ENCODE assay signal across 9 mouse cellular contexts in genomic region chr9:69948964-69949363, GRCm38 (mm10). TPM values are rescaled to one million over a fixed set of nuclear protein-coding genes. Genes with fewer than 3 reads are reported as not detected.
A peak's percentile ranks its signal among the peaks of the same experiment; 100 is the strongest.
DNase-seq lines count a peak whose midpoint lies in the region; TF ChIP-seq lines count a peak whose summit lies in the region.
"Had no signal": no experiment of that assay in that cellular context is flagged by ENCODE, and none has a peak within 500 bp of the region (broad histone marks: within the 10 kb centered on the region; RNA-seq: fewer than 3 reads in every experiment).

No protein-coding gene starts in this region.

- no peak overlapping the region for H3K9ac ChIP-seq in MEL (ENCODE audit: control insufficient read depth, low read depth, low read length, poor library complexity, severe bottlenecking)
- H3K9ac ChIP-seq: hindbrain, embryonic 15.5 days had no signal

- intact Hi-C loops in left cerebral cortex, postnatal 4 days (cut with DNase I): no loop called here
- intact Hi-C loops in heart, postnatal 14 days (cut with DNase I): loop anchor here (1.0 kb wide), 1 partner anchor 38 kb away; no protein-coding TSS in a partner anchor

- no peak; the same call in 1 of the 2 replicates for TF ChIP-seq RAD21 in MEL (IDR thresholded peaks at IDR 0.05; ENCODE audit: low read depth, low read length)

- H3K4me1 ChIP-seq in MEL (ENCODE audit: control insufficient read depth in 1 of 2, insufficient read depth in 2 of 2, low read length in 2 of 2): no peaks in the 10 kb centered on the region
- H3K4me1 ChIP-seq: hindbrain, embryonic 15.5 days had no signal

- H3K9me3 ChIP-seq in MEL (replicated peaks; ENCODE audit: insufficient read depth, low read length): no peaks in the 10 kb centered on the region
- H3K9me3 ChIP-seq: hindbrain, embryonic 15.5 days had no signal

- no peak overlapping the region for H3K4me3 ChIP-seq in MEL (ENCODE audit: control insufficient read depth in 1 of 2, insufficient read depth in 1 of 2, low read depth in 2 of 2, low read length in 2 of 2)
- H3K4me3 ChIP-seq: hindbrain, embryonic 15.5 days had no signal

- H3K27ac ChIP-seq in MEL (ENCODE audit: control insufficient read depth, low read depth, low read length): no peak overlapping the region
- H3K27ac ChIP-seq: hindbrain, embryonic 15.5 days had no signal

- peak; percentile 27 for DNase-seq in left cerebral cortex, postnatal 4 days
- DNase-seq in left cerebral cortex, adult 11 months (ENCODE audit: low spot score): no peak
- peak; percentile 10 for DNase-seq in MEL (ENCODE audit: low read depth, low spot score)
- DNase-seq in c-Kit-positive CD71-negative TER-119-negative erythroid progenitor cells, embryonic 14.5 days (ENCODE audit: low read depth): peak; percentile 35
- peak; percentile 69 to 78 for DNase-seq in heart, postnatal 14 days
- peak; percentile 56 for DNase-seq in lung, postnatal 36 days
- DNase-seq in splenic B cell, adult 2 months (ENCODE audit: low read depth, low spot score): peak; percentile 85
- no peak for DNase-seq in cerebellum, adult 11 months

- no peak for TF ChIP-seq POLR2A in MEL (IDR thresholded peaks at IDR 0.05; ENCODE audit: control insufficient read depth in 1 of 2, insufficient read depth in 1 of 2, low read depth in 1 of 2, low read length in 2 of 2, poor library complexity in 1 of 2)

- no peaks in the 10 kb centered on the region for H3K79me2 ChIP-seq in MEL (ENCODE audit: control insufficient read depth, insufficient read depth, low read length, poor library complexity)

- no peak for TF ChIP-seq EP300 in MEL (IDR thresholded peaks at IDR 0.05; ENCODE audit: low read depth in 1 of 2, low read length in 2 of 2)

- TF ChIP-seq CTCF in MEL (IDR thresholded peaks at IDR 0.05 in 2 of 3, conservative IDR thresholded peaks at IDR 0.05 in 1 of 3; ENCODE audit: control insufficient read depth in 1 of 3, insufficient read depth in 1 of 3, low read depth in 2 of 3, low read length in 3 of 3, poor library complexity in 1 of 3, severe bottlenecking in 1 of 3): peak; percentile 11 to 38 (median 35); a peak in 4 of 6 replicates

- H3K27me3 ChIP-seq in MEL (ENCODE audit: control insufficient read depth in 1 of 2, insufficient read depth in 2 of 2, low read length in 2 of 2): no peaks in the 10 kb centered on the region; a peak in 1 of 4 replicates
- H3K27me3 ChIP-seq in splenic B cell, adult 2 months (ENCODE audit: control insufficient read depth, insufficient read depth, low read length, poor library complexity, severe bottlenecking): no peaks in the 10 kb centered on the region
- H3K27me3 ChIP-seq: hindbrain, embryonic 15.5 days had no signal

- no peaks in the 10 kb centered on the region for H3K36me3 ChIP-seq in MEL (ENCODE audit: control insufficient read depth in 1 of 2, insufficient read depth in 2 of 2, low read length in 2 of 2)
- no peaks in the 10 kb centered on the region for H3K36me3 ChIP-seq in splenic B cell, adult 2 months (ENCODE audit: control insufficient read depth, insufficient read depth, low read length, poor library complexity, severe bottlenecking)
- H3K36me3 ChIP-seq: hindbrain, embryonic 15.5 days had no signal

TF ChIP-seq in MEL, 35 proteins besides CTCF, POLR2A, EP300 and RAD21:
- no peak for TF ChIP-seq ETS1 (IDR thresholded peaks at IDR 0.05; ENCODE audit: low read depth, low read length)
- TF ChIP-seq MAX (IDR thresholded peaks at IDR 0.05; ENCODE audit: low read length): no peak
- no peak for TF ChIP-seq SIN3A (IDR thresholded peaks at IDR 0.05; ENCODE audit: low read length)
- TF ChIP-seq SMC3 (IDR thresholded peaks at IDR 0.05; ENCODE audit: low read depth, low read length): peak; percentile 6; the same call in 1 of the 2 replicates
- TF ChIP-seq ELF1 (IDR thresholded peaks at IDR 0.05; ENCODE audit: low read depth, low read length): no peak
- no peak for TF ChIP-seq MAFK (IDR thresholded peaks at IDR 0.05; ENCODE audit: borderline replicate concordance, low read depth, low read length)

RNA-seq across cellular contexts. Expression of gene Bnip2, which starts 40.3 kb away (rescaled TPM):
- total RNA-seq in left cerebral cortex, postnatal 4 days (2021): 10 to 100 TPM; 64.0 to 67.1 TPM
- total RNA-seq in MEL (2012; rRNA removed): 41.9 and 49.7 TPM in 2 replicates
- 10 to 100 TPM in 1 of 2 experiments, not detected in 1; 57.2 TPM for polyA plus RNA-seq in MEL (2012; ENCODE audit: insufficient read depth in 1 of 2, insufficient read length in 2 of 2, low read depth in 1 of 2, low replicate concordance in 2 of 2, missing spikeins in 1 of 2)
- 10 to 100 TPM; 90.4 to 95.3 TPM for total RNA-seq in heart, postnatal 14 days (2021)

Comparison
In these comparisons a context has a peak if more than half of its experiments do, and no peak if none do; other contexts are left out.
1. DNase-seq: peak in left cerebral cortex, postnatal 4 days (single experiment), MEL (single experiment), c-Kit-positive CD71-negative TER-119-negative erythroid progenitor cells, embryonic 14.5 days (single experiment), heart, postnatal 14 days (2 of 2), lung, postnatal 36 days (single experiment) and splenic B cell, adult 2 months (single experiment); none in left cerebral cortex, adult 11 months (single experiment) and cerebellum, adult 11 months (single experiment).